Mouse (Mus musculus) ES-Bruce4 (cell line): ENCODE results near the gene Zc3h18. TPM values are rescaled to one million over a fixed set of nuclear protein-coding genes. Genes with fewer than 3 reads are reported as not detected.

Experiments used
- H3K27ac ChIP-seq: 2 replicates; pipeline ENCODE4 v1.5.1; 2012; ENCODE audit warnings: low read length, inconsistent platforms; ENCODE audit not compliant: insufficient read depth
- H3K27me3 ChIP-seq: 2 replicates; pipeline ENCODE4 v1.6.1; 2012; ENCODE audit warnings: mild to moderate bottlenecking, low read length, inconsistent platforms; ENCODE audit not compliant: control insufficient read depth, poor library complexity, insufficient read depth, severe bottlenecking
- H3K36me3 ChIP-seq: 2 replicates; pipeline ENCODE4 v1.6.1; 2012; ENCODE audit warnings: inconsistent platforms, mild to moderate bottlenecking, low read length, moderate library complexity; ENCODE audit not compliant: control insufficient read depth, poor library complexity, insufficient read depth, severe bottlenecking
- H3K4me1 ChIP-seq: one replicate; pipeline ENCODE4 v1.8.1; 2011; ENCODE audit warnings: low read length; ENCODE audit not compliant: control insufficient read depth, insufficient read depth
- H3K4me3 ChIP-seq: 2 replicates; pipeline ENCODE4 v1.5.1; 2011; ENCODE audit warnings: low read depth, mild to moderate bottlenecking, low read length
- H3K9ac ChIP-seq: 2 replicates; pipeline ENCODE4 v1.6.1; 2012; ENCODE audit warnings: low read depth, mild to moderate bottlenecking, inconsistent platforms; ENCODE audit not compliant: poor library complexity, severe bottlenecking
- H3K9me3 ChIP-seq: replicated peaks from 2 replicates; pipeline ENCODE4 v1.6.1; 2012; ENCODE audit warnings: mild to moderate bottlenecking, low read length, inconsistent platforms; ENCODE audit not compliant: control insufficient read depth, poor library complexity, insufficient read depth, severe bottlenecking
- CTCF ChIP-seq: IDR thresholded peaks from one replicate; pipeline ENCODE4 v1.8.1; 2011; ENCODE audit warnings: low read depth, low read length
- EP300 ChIP-seq: IDR thresholded peaks from 2 replicates; pipeline ENCODE4 v1.6.1; 2011; ENCODE audit warnings: low read depth, low read length; ENCODE audit not compliant: insufficient read depth
- POLR2A ChIP-seq: IDR thresholded peaks from one replicate; pipeline ENCODE4 v1.8.1; 2011; ENCODE audit warnings: low read length; ENCODE audit not compliant: insufficient read depth
- polyA plus RNA-seq: library from polyadenylated mRNA; stranded (reverse); fragments of >200 nt; gene quantifications from 2 replicates; pipeline ENCODE4 v1.2.4, GENCODE M21; 2011; ENCODE audit warnings: low read depth; ENCODE audit not compliant: missing spikeins, insufficient read depth, insufficient read length

The Zc3h18 gene
- polyA plus RNA-seq, 1 experiment, result 67.2 TPM

- H3K4me1 ChIP-seq, result peaks cover 4% of the 10 kb centered on the region
- H3K27ac ChIP-seq, result no peak overlapping the region
- no peaks in the 10 kb centered on the region for H3K9me3 ChIP-seq
- no peak for TF ChIP-seq EP300
- TF ChIP-seq POLR2A, result no peak
- no peak for TF ChIP-seq CTCF
- no peak overlapping the region for H3K4me3 ChIP-seq
- H3K36me3 ChIP-seq, result no peaks in the 10 kb centered on the region
- no peak overlapping the region for H3K9ac ChIP-seq
- H3K27me3 ChIP-seq, result no peaks in the 10 kb centered on the region
These were observed 25.9 kb upstream of the Zc3h18 start for GRCm38 (mm10) chr8:122350309-122351089.

DNA sequence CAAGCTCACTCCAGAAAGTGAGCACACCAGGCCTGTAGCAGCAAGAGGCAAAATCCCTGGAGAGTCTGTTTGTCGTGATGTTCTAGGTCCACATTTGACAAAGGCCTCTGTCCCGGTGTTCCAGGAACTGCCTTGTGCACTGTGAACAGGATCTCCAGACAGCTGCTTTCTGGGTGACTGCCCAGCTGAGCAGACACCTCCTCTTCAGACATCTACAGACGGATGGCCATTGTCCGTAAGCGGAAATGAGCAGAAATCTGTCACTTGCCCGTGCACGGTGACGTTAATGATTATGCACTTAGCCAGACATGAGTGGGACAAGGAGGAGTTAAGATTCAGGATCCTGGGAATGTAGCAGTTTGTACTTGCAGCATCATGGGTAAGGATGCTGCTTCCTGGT, 22.3 kb upstream of the Zc3h18 start:
- Histone ChIP-seq H3K27me3 (no peaks in the 10 kb centered on the region), H3K36me3 (no peaks in the 10 kb centered on the region), H3K27ac (no peak overlapping the region), H3K4me3 (no peak overlapping the region), H3K9me3 (no peaks in the 10 kb centered on the region), H3K9ac (no peak overlapping the region), H3K4me1 (peaks cover 4% of the 10 kb centered on the region)
- TF ChIP-seq POLR2A (no peak), EP300 (no peak), CTCF (no peak)

- no peaks in the 10 kb centered on the region for H3K9me3 ChIP-seq
- H3K4me3 ChIP-seq, result no peak overlapping the region
These were observed 20.5 kb upstream of the Zc3h18 start for GRCm38 (mm10) chr8:122355642-122356606.

DNA sequence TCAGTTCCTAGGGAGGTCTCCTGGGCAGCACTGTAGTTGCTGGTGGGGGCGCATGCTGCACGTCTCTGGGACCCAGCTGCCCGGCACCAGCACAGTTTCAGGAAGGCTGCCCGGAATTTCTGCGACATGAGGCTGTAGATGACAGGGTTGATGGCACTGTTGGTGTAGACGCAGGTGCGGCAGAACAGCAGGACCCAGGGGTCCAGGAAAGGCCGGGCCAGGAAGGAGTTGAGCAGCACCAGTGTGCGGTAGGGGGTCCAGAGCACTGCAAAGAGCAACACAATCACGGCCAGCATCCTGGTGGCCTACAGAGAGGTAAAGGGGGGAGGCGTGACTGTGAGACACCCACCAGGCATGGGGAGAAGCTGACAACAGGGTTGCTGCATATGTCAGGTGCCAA, 19.2 kb upstream of the Zc3h18 start:
- Histone ChIP-seq H3K27ac (no peak overlapping the region), H3K9ac (no peak overlapping the region)

More at GRCm38 (mm10) chr8:122355642-122356606, 20.5 kb upstream of the Zc3h18 start:
- Histone ChIP-seq H3K27me3 (no peaks in the 10 kb centered on the region), H3K27ac (no peak overlapping the region), H3K9ac (no peak overlapping the region), H3K4me1 (peaks cover 3% of the 10 kb centered on the region), H3K36me3 (no peaks in the 10 kb centered on the region)
- TF ChIP-seq CTCF, result no peak
- no peak for TF ChIP-seq POLR2A
- no peak for TF ChIP-seq EP300

DNA sequence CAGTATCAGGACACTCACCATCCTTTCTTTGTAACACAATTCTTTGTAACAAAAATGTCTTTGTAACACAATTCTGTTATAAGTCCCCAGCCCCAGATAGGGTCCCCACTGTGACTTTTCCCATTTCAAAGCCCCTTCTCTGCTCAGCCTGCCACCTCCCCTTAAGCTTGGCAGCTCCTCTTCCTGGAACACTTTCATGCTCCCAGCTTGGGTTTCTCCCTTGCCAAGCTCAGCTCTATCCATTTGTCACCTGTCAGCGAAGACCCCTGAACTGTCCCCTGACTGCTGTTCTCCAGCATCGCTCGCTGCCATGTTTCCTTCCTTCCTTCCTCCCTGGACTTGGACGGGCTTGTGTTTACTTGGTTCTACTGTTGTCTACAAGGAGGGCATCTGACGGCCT, 18.8 kb upstream of the Zc3h18 start:
- Histone ChIP-seq H3K4me3 (no peak overlapping the region), H3K9me3 (no peaks in the 10 kb centered on the region), H3K36me3 (no peaks in the 10 kb centered on the region), H3K9ac (no peak overlapping the region), H3K27me3 (no peaks in the 10 kb centered on the region), H3K27ac (no peak overlapping the region), H3K4me1 (no peaks in the 10 kb centered on the region)
- TF ChIP-seq CTCF, result no peak
- no peak for TF ChIP-seq POLR2A
- no peak for TF ChIP-seq EP300

More for the DNA sequence above, 19.2 kb upstream of the Zc3h18 start:
- Histone ChIP-seq H3K27me3 (no peaks in the 10 kb centered on the region), H3K4me3 (no peak overlapping the region), H3K36me3 (no peaks in the 10 kb centered on the region), H3K9me3 (no peaks in the 10 kb centered on the region), H3K4me1 (peaks cover under 1% of the 10 kb centered on the region)
- TF ChIP-seq EP300, result no peak
- TF ChIP-seq POLR2A, result no peak
- no peak for TF ChIP-seq CTCF
